Mouse (Mus musculus): ENCODE measurements around the gene Catsper3. TPM values are rescaled to one million over a fixed set of nuclear protein-coding genes. Genes with fewer than 3 reads are reported as not detected.

The Catsper3 gene
- polyA plus RNA-seq, 1 experiment: 0.19 TPM

GRCm38 (mm10) chr13:55836786-55837780 lies 52.7 kb downstream of the Catsper3 start:
- 6% methylated on average over 32 of the region's 32 CpGs for WGBS
- Histone ChIP-seq H3K4me3 (replicated peaks; ENCODE audit: extremely low read depth, low read depth, low read length) (no peak overlapping the region), H3K4me1 (ENCODE audit: control insufficient read depth, insufficient read depth, low read length) (no peaks in the 10 kb centered on the region)
- TF ChIP-seq POLR2A (IDR thresholded peaks at IDR 0.05; ENCODE audit: borderline replicate concordance, extremely low read depth, low read depth, low read length): no peak
- no peak for TF ChIP-seq CTCF (IDR thresholded peaks at IDR 0.05; ENCODE audit: insufficient read depth, low read length)
- DNase-seq: no peak

GRCm38 (mm10) chr13:55840223-55840622 lies 55.9 kb downstream of the Catsper3 start:
- no peak for TF ChIP-seq POLR2A (IDR thresholded peaks at IDR 0.05; ENCODE audit: borderline replicate concordance, extremely low read depth, low read depth, low read length)
- Histone ChIP-seq H3K4me3 (replicated peaks; ENCODE audit: extremely low read depth, low read depth, low read length) (no peak overlapping the region), H3K4me1 (ENCODE audit: control insufficient read depth, insufficient read depth, low read length) (no peaks in the 10 kb centered on the region)
- DNase-seq: no peak
- whole genome bisulfite sequencing: 55% methylated on average over 14 of the region's 14 CpGs

- no peak for DNase-seq
- no peak for TF ChIP-seq POLR2A (IDR thresholded peaks at IDR 0.05; ENCODE audit: borderline replicate concordance, extremely low read depth, low read depth, low read length)
- TF ChIP-seq CTCF (IDR thresholded peaks at IDR 0.05; ENCODE audit: insufficient read depth, low read length): 0 out of 2 replicates have a peak, but pooled peaks have one; percentile 8
- WGBS: 91% methylated on average over 1 of the region's 1 CpGs
- Histone ChIP-seq H3K4me1 (ENCODE audit: control insufficient read depth, insufficient read depth, low read length) (0 out of 2 replicates have a peak, but pooled peaks cover 4% of the 10 kb centered on the region), H3K4me3 (replicated peaks; ENCODE audit: extremely low read depth, low read depth, low read length) (no peak overlapping the region)
Observed at GRCm38 (mm10) chr13:55843700-55844099, 59.3 kb downstream of the Catsper3 start.

GRCm38 (mm10) chr13:55847805-55848204 lies 63.4 kb downstream of the Catsper3 start:
- Histone ChIP-seq H3K4me3 (replicated peaks; ENCODE audit: extremely low read depth, low read depth, low read length) (no peak overlapping the region), H3K4me1 (ENCODE audit: control insufficient read depth, insufficient read depth, low read length) (0 out of 2 replicates have a peak, but pooled peaks cover 4% of the 10 kb centered on the region)
- DNase-seq: no peak
- no peak for TF ChIP-seq CTCF (IDR thresholded peaks at IDR 0.05; ENCODE audit: insufficient read depth, low read length)
- TF ChIP-seq POLR2A (IDR thresholded peaks at IDR 0.05; ENCODE audit: borderline replicate concordance, extremely low read depth, low read depth, low read length): no peak
- WGBS: 7% methylated on average over 10 of the region's 10 CpGs

GRCm38 (mm10) chr13:55848604-55849190 lies 64.3 kb downstream of the Catsper3 start:
- TF ChIP-seq POLR2A (IDR thresholded peaks at IDR 0.05; ENCODE audit: borderline replicate concordance, extremely low read depth, low read depth, low read length) (no peak), CTCF (IDR thresholded peaks at IDR 0.05; ENCODE audit: insufficient read depth, low read length) (no peak)
- 38% methylated on average over 13 of the region's 13 CpGs for WGBS
- Histone ChIP-seq H3K4me3 (replicated peaks; ENCODE audit: extremely low read depth, low read depth, low read length) (no peak overlapping the region), H3K4me1 (ENCODE audit: control insufficient read depth, insufficient read depth, low read length) (0 out of 2 replicates have a peak, but pooled peaks cover 4% of the 10 kb centered on the region)
- no peak for DNase-seq

- no peak for TF ChIP-seq POLR2A (IDR thresholded peaks at IDR 0.05; ENCODE audit: borderline replicate concordance, extremely low read depth, low read depth, low read length)
- Histone ChIP-seq H3K4me3 (replicated peaks; ENCODE audit: extremely low read depth, low read depth, low read length) (no peak overlapping the region), H3K4me1 (ENCODE audit: control insufficient read depth, insufficient read depth, low read length) (0 out of 2 replicates have a peak, but pooled peaks cover 4% of the 10 kb centered on the region)
- no peak for DNase-seq
- WGBS: 62% methylated on average over 5 of the region's 5 CpGs
Observed at GRCm38 (mm10) chr13:55850726-55851125, 66.4 kb downstream of the Catsper3 start.

DNA sequence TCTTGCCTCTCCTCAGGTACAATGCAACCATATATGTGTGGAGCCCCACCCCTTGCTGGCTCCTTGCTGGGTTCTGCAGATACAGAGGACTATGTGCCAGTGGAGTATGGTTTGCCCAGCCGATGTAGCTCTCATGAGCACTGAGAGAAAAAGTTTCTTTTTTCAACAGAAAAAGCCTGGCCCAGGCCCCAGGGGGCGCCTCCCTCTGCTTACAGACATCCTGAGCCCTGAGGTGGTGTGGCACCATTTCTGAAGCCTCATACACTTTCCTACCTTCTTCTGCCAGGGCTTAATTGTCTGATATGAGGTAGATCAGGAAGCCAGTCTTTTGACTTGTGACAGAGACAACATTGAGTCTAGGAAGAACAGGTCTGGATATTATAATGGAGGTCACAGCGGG lies 67.8 kb downstream of the Catsper3 start:
- no peak for DNase-seq
- no peak overlapping the region for H3K4me3 ChIP-seq (replicated peaks; ENCODE audit: extremely low read depth, low read depth, low read length)
- no peak for TF ChIP-seq CTCF (IDR thresholded peaks at IDR 0.05; ENCODE audit: insufficient read depth, low read length)
- no peak for TF ChIP-seq POLR2A (IDR thresholded peaks at IDR 0.05; ENCODE audit: borderline replicate concordance, extremely low read depth, low read depth, low read length)

DNA sequence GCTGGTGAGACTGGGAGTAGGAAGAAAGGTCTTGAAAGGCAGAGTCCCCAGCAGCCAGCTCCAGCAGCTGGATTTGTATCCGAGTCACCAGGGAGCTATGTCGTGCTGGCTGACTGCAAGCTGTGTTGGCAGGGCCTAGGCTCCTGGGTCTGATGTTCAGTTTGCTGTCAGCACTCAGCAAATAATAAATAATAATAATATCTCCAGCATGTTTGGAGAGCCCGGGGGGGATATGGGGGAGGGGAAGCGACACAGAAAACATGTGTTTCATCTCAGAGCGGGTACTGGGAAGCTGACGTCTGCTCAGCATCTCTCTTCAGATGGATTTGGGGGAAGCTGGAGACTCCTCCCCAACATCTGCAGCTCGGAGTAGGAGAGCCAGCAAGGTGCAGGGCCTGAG lies 71.4 kb downstream of the Catsper3 start:
- WGBS: 55% methylated on average over 7 of the region's 7 CpGs
- no peak overlapping the region for H3K4me3 ChIP-seq (replicated peaks; ENCODE audit: extremely low read depth, low read depth, low read length)
- H3K4me1 ChIP-seq (ENCODE audit: control insufficient read depth, insufficient read depth, low read length): no peaks in the 10 kb centered on the region
- no peak for TF ChIP-seq CTCF (IDR thresholded peaks at IDR 0.05; ENCODE audit: insufficient read depth, low read length)
- no peak for TF ChIP-seq POLR2A (IDR thresholded peaks at IDR 0.05; ENCODE audit: borderline replicate concordance, extremely low read depth, low read depth, low read length)
- no peak for DNase-seq

More for the DNA sequence above, 67.8 kb downstream of the Catsper3 start:
- H3K4me1 ChIP-seq (ENCODE audit: control insufficient read depth, insufficient read depth, low read length): 0 out of 2 replicates have a peak, but pooled peaks cover 4% of the 10 kb centered on the region
- WGBS: 75% methylated on average over 3 of the region's 3 CpGs

DNA sequence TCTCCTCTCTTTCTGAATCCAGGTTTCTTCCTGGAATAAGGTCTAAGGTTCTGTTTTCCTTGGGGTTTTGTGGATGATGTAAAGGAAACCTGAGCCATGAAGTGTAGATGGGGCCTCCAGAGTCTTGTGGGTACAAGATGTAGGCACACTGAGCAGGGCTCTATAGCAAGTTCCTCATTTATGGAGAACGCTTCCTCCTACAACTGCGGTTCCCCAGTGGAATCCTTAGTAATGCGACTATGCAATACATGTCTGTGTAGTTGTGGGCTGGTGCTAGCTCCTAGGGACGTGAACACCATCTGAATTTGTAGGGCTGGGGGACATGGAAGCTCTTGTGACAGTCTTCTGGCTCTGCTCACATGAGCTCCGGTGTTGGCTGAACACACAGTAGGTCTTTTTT lies 74.1 kb downstream of the Catsper3 start:
- H3K4me3 ChIP-seq (replicated peaks; ENCODE audit: extremely low read depth, low read depth, low read length): no peak overlapping the region
- H3K4me1 ChIP-seq (ENCODE audit: control insufficient read depth, insufficient read depth, low read length): no peaks in the 10 kb centered on the region
- no peak for DNase-seq
- TF ChIP-seq CTCF (IDR thresholded peaks at IDR 0.05; ENCODE audit: insufficient read depth, low read length): no peak
- TF ChIP-seq POLR2A (IDR thresholded peaks at IDR 0.05; ENCODE audit: borderline replicate concordance, extremely low read depth, low read depth, low read length): no peak
- 85% methylated on average over 5 of the region's 5 CpGs for WGBS

Other genes starting within 250 kb of the Catsper3 start
- gene Ddx41, start 247.9 kb upstream of the Catsper3 start, polyA plus RNA-seq (2012; rRNA removed): 58.0 and 61.1 TPM in 2 replicates
- gene Fam193b, start 213.4 kb upstream of the Catsper3 start, polyA plus RNA-seq (2012; rRNA removed): 142 and 151 TPM in 2 replicates
- 59.3 and 81.6 TPM in 2 replicates for gene Tmed9, start 210.8 kb upstream of the Catsper3 start, polyA plus RNA-seq (2012; rRNA removed)
- gene B4galt7, start 184.7 kb upstream of the Catsper3 start, polyA plus RNA-seq (2012; rRNA removed): 21.2 TPM in 2 replicates
- 16.3 and 25.3 TPM in 2 replicates for gene Caml, start 161.6 kb upstream of the Catsper3 start, polyA plus RNA-seq (2012; rRNA removed)
- 9.9 and 15.8 TPM in 2 replicates for gene Ddx46, start 149.5 kb upstream of the Catsper3 start, polyA plus RNA-seq (2012; rRNA removed)
- 33.2 and 42.0 TPM in 2 replicates for gene B230219D22Rik, start 91.4 kb upstream of the Catsper3 start, polyA plus RNA-seq (2012; rRNA removed)
- 37.1 and 39.1 TPM in 2 replicates for gene Txndc15, start 69.9 kb upstream of the Catsper3 start, polyA plus RNA-seq (2012; rRNA removed)
- gene Pcbd2, start 57.2 kb upstream of the Catsper3 start, polyA plus RNA-seq (2012; rRNA removed): 29.4 and 33.0 TPM in 2 replicates
- 0.14 and 26.6 TPM in 2 replicates for gene Pitx1, start 51.6 kb downstream of the Catsper3 start, polyA plus RNA-seq (2012; rRNA removed)

Measured in lung, adult 2 months (tissue).